Mouse (Mus musculus): ENCODE results near the gene Chchd2. TPM values are rescaled to one million over a fixed set of nuclear protein-coding genes. Genes with fewer than 3 reads are reported as not detected.

Chchd2 gene
- polyA plus RNA-seq, 1 experiment from 2014 or later = 645 TPM

DNA sequence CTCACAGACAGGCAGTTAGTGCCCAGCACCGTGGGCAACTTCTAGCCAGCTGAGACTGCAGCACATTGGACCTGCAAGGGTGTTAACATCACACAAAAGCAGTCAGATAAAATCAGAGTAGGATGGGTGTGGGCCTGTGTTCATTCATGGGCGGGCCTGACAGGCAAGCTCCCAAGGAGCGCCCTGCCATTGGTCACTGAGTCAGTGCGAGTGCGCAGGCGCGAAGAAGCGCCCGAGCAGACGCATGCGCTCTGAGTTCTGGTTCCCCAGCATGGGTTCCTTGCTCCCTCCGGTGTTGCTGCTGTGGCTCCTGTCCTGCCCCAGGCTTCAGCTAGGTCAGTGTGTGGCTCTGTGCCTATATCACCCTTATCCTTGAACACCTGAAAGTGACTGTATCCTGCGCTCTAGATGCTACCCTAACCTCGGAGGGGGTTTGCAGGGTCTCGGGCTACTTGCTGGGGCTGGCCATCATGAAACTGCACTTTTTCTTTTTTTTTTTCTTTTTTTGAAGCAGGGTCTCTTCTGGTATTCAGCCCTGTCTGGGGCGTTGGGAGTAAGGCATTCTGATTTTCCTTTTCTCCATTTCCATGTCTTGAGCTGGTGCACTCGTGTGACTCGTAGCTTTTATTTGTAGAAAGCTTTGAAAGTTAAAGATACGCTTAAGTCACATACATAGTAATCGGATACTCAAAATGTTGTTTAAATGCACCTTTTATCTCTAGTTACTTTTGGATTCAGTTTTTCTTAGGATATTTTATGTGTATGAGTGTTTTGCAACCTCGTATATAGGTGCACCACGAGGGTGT, 40.3 kb downstream of the Chchd2 start, which contains the start of gene Sumf2:
Gene Sumf2 (plus strand): TSS at position 235 of the 806 bp plus-strand sequence.
- Histone ChIP-seq H3K4me1 (replicated peaks) (peaks cover 25% of the 10 kb centered on the region), H3K4me2 (peak within 1 kb of the TSS; percentile 80), H3K27ac (peak within 1 kb of the TSS; percentile 77), H3K27me3 (no peaks in the 10 kb centered on the region), H3K4me3 (replicated peaks) (peak within 1 kb of the TSS; percentile 74), H3K36me3 (peaks cover 44% of the 10 kb centered on the region), H3K9me3 (replicated peaks) (peaks cover 5% of the 10 kb centered on the region; the same call in 1 of the 2 replicates), H3K9ac (peak within 1 kb of the TSS; percentile 83)
- DNase-seq (peak; percentile 95), ATAC-seq (ENCODE audit: low read depth) (peak; percentile 98)
- WGBS (ENCODE audit: insufficient replicate concordance) = 8% methylated on average over 22 of the region's 22 CpGs

DNA sequence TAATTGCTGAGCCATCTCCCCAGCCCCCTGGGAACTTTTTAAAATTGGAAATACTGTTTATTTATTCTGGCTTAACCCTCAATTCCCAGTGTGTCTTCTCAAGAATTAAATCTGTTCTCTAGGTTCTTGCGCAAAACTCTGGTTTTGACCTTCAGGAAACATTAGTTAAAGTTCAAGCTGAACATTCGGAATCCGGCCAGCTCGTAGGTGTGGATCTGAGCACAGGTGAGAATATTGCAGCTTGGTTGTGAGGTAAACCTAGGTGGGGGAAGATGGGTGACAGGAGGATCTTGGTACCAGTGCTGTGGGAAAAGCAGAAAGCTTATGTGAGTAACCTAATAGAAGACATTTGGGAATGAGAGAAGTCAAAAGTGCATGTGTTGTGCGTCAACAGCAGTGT, 42.4 kb downstream of the Chchd2 start:
- 92% methylated on average over 5 of the region's 5 CpGs for WGBS (ENCODE audit: insufficient replicate concordance)
- Histone ChIP-seq H3K9ac (no peak overlapping the region), H3K27me3 (no peaks in the 10 kb centered on the region), H3K4me2 (no peak overlapping the region), H3K27ac (no peak overlapping the region), H3K4me3 (replicated peaks) (no peak overlapping the region), H3K36me3 (peaks cover 35% of the 10 kb centered on the region), H3K9me3 (replicated peaks) (peaks cover 5% of the 10 kb centered on the region; the same call in 1 of the 2 replicates), H3K4me1 (replicated peaks) (peaks cover 25% of the 10 kb centered on the region)
- ATAC-seq (ENCODE audit: low read depth) (no peak), DNase-seq (no peak)

Other genes with a start within 250 kb of the Chchd2 start
- 0.73 and 0.94 TPM in 2 replicates for gene Zfp11, start 217.4 kb downstream of the Chchd2 start, polyA plus RNA-seq (2015; fragmentation: Nextera tagmentation; extraction: Ambion mirVana)
- not detected in 2 replicates for gene Sept14, start 179.0 kb downstream of the Chchd2 start, polyA plus RNA-seq (2015; fragmentation: Nextera tagmentation; extraction: Ambion mirVana)
- 131 and 133 TPM in 2 replicates for gene Mrps17, start 172.0 kb downstream of the Chchd2 start, polyA plus RNA-seq (2015; fragmentation: Nextera tagmentation; extraction: Ambion mirVana)
- gene Nipsnap2, start 162.4 kb downstream of the Chchd2 start, polyA plus RNA-seq (2015; fragmentation: Nextera tagmentation; extraction: Ambion mirVana) = 28.4 and 29.7 TPM in 2 replicates
- 82.6 and 91.1 TPM in 2 replicates for gene Psph, start 100.0 kb downstream of the Chchd2 start, polyA plus RNA-seq (2015; fragmentation: Nextera tagmentation; extraction: Ambion mirVana)
- gene Sumf2, start 40.5 kb downstream of the Chchd2 start, polyA plus RNA-seq (2015; fragmentation: Nextera tagmentation; extraction: Ambion mirVana) = 24.9 and 35.0 TPM in 2 replicates
- 1.00 and 1.1 TPM in 2 replicates for gene Zbed5, start 8.3 kb upstream of the Chchd2 start, polyA plus RNA-seq (2015; fragmentation: Nextera tagmentation; extraction: Ambion mirVana)
- 0.18 and 0.22 TPM in 2 replicates for gene Phkg1, start 11.1 kb upstream of the Chchd2 start, polyA plus RNA-seq (2015; fragmentation: Nextera tagmentation; extraction: Ambion mirVana)
- gene Nupr1l, start 21.1 kb upstream of the Chchd2 start, polyA plus RNA-seq (2015; fragmentation: Nextera tagmentation; extraction: Ambion mirVana) = 0.31 and 1.0 TPM in 2 replicates
- 22.9 and 29.4 TPM in 2 replicates for gene Vkorc1l1, start 54.5 kb upstream of the Chchd2 start, polyA plus RNA-seq (2015; fragmentation: Nextera tagmentation; extraction: Ambion mirVana)
- gene Gusb, start 115.6 kb upstream of the Chchd2 start, polyA plus RNA-seq (2015; fragmentation: Nextera tagmentation; extraction: Ambion mirVana) = 42.0 and 47.9 TPM in 2 replicates
- gene Asl, start 141.8 kb upstream of the Chchd2 start, polyA plus RNA-seq (2015; fragmentation: Nextera tagmentation; extraction: Ambion mirVana) = 37.8 and 45.2 TPM in 2 replicates
- gene Crcp, start 141.8 kb upstream of the Chchd2 start, polyA plus RNA-seq (2015; fragmentation: Nextera tagmentation; extraction: Ambion mirVana) = 31.6 and 34.4 TPM in 2 replicates
- 27.2 and 33.5 TPM in 2 replicates for gene Tpst1, start 185.9 kb upstream of the Chchd2 start, polyA plus RNA-seq (2015; fragmentation: Nextera tagmentation; extraction: Ambion mirVana)

All from liver, embryonic 13.5 days (tissue).